Mouse (Mus musculus) 3T3-L1 (cell line): ENCODE results near the gene Plxna3.

Experiments
- DNase-seq: peaks from one replicate; pipeline ENCODE4 v3.0.0-alpha.2; 2015; ENCODE audit warnings: low read depth, low spot score

Gene Plxna3

GRCm38 (mm10) chrX:74367512-74367911 is 38.6 kb downstream of the Plxna3 start:
- no peak for DNase-seq

GRCm38 (mm10) chrX:74368209-74368909 is 39.5 kb downstream of the Plxna3 start:
- peak; percentile 68 for DNase-seq

DNA sequence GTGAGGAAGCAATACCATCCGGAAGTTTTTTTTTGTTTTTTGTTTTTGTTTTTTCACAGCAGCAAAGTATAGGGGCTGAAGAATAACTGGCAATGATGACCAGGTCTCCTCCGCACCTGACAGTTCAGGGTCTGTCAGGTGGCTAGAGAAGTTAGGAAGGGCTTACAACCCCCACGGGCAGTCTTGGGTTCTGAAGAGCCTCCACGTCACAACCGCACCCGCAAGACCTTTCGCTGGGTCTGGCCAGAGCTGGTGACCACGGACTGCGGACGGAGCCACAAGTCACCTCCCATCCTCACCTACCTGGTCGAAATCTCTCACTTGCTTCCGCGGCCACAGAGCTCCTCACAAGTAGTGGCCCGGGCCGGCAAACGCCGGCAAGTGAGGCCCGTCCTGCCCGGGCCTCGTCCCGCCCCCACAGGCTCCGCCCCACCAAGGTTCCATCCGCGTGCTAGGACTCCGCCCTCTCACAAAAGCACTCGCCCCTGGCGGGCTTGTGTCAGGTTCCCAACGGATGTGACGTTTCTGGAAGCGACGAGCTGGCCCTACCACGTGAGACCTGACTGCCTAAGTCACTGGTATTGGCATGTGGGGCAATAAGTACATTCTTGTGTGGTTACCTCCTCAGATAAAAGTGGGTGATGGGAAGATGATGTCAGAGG is 44.2 kb downstream of the Plxna3 start, which contains the start of the genes Ubl4a and Slc10a3:
Gene Ubl4a, minus strand, starts transcription at position 331 of the 662 bp plus-strand sequence.
Gene Slc10a3, minus strand, starts transcription at position 462 of the 662 bp plus-strand sequence.
- peak; percentile 96 for DNase-seq

- DNase-seq = no peak
Measured at GRCm38 (mm10) chrX:74384451-74384850, 55.6 kb downstream of the Plxna3 start.

DNA sequence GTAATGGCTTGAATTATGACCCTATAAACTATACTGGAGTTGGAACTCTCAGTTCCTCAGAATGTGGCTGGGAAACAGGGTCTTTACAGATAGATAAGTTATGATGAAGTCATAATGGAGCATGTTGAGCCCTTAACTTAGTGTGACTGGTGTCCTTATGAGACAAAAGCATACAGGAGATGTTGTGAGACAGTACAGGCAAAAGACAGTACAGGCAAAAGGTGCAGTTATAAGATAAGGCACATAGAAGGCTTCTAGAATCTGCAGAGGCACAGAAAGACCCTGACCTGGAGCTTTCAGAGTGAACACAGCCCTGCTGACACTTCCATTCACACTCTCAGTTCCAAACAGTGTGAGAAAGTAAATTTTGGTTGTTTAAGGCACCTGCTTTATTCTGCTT is 59.3 kb downstream of the Plxna3 start:
- no peak for DNase-seq

GRCm38 (mm10) chrX:74392535-74393443 is 63.9 kb downstream of the Plxna3 start, which contains the start of the genes Fam3a and Ikbkg:
TSS of gene Fam3a (minus strand) at chrX:74393272.
TSS of gene Ikbkg (plus strand) at chrX:74393290.
- DNase-seq = peak; percentile 93
